Mouse (Mus musculus) neural tube, embryonic 11.5 days (tissue): ENCODE measurements at regions not wholly inside any gene's neighbourhood (a gene's known extent, or its start where the extent isn't known, plus 50 kb on each side); places are given as distances from the start of the nearest gene placed in this dataset.

Source experiments
- ATAC-seq: fragments of 200-750 bp; cut with Nextera tagmentation; 2 replicates; pipeline ENCODE4 v1.8.0; 2017; ENCODE audit warnings: moderate number of reproducible peaks, mild to moderate bottlenecking, moderate TSS enrichment, moderate library complexity; ENCODE audit not compliant: insufficient read depth, low FRiP score, low TSS enrichment
- DNase-seq: peaks from one replicate; pipeline ENCODE4 v3.0.0-alpha.2; 2015; ENCODE audit warnings: low spot score
- H3K27ac ChIP-seq: fragments of 300-500 bp; sonication (generic); 2 replicates; pipeline ENCODE4 v1.5.1; 2014; ENCODE audit warnings: low read depth, mild to moderate bottlenecking, low read length
- H3K27me3 ChIP-seq: fragments of 300-500 bp; sonication (generic); 2 replicates; pipeline ENCODE4 v1.6.1; 2014; ENCODE audit warnings: mild to moderate bottlenecking, low read length, mixed read lengths; ENCODE audit not compliant: control insufficient read depth, insufficient read depth
- H3K36me3 ChIP-seq: fragments of 300-500 bp; sonication (generic); 2 replicates; pipeline ENCODE4 v1.6.1; 2014; ENCODE audit warnings: mild to moderate bottlenecking, low read length, moderate library complexity, mixed read lengths; ENCODE audit not compliant: control insufficient read depth, insufficient read depth
- H3K4me1 ChIP-seq: fragments of 300-500 bp; sonication (generic); 2 replicates; pipeline ENCODE4 v1.6.1; 2014; ENCODE audit warnings: low read length, mixed read lengths; ENCODE audit not compliant: control insufficient read depth, insufficient read depth
- H3K4me2 ChIP-seq: fragments of 300-500 bp; sonication (generic); 2 replicates; pipeline ENCODE4 v1.6.1; 2014; ENCODE audit warnings: low read depth, mild to moderate bottlenecking, moderate library complexity
- H3K4me3 ChIP-seq: fragments of 300-500 bp; sonication (generic); 2 replicates; pipeline ENCODE4 v1.5.1; 2014; ENCODE audit warnings: low read depth, low read length
- H3K9ac ChIP-seq: fragments of 300-500 bp; sonication (generic); 2 replicates; pipeline ENCODE4 v1.6.1; 2014; ENCODE audit warnings: mild to moderate bottlenecking, low read length
- H3K9me3 ChIP-seq: fragments of 300-500 bp; sonication (generic); 2 replicates; pipeline ENCODE4 v1.6.1; 2016; ENCODE audit warnings: low read length; ENCODE audit not compliant: control insufficient read depth
- WGBS: fragments of 180-500 bp; shearing (Covaris S2); extraction: QIAGEN DNeasy Blood & Tissue Kit; methylation state at CpG from one replicate; pipeline ENCODE4 v1.1.7; 2014; 5-methylcytosine and 5-hydroxymethylcytosine counted together

GRCm38 (mm10) chr12:74544172-74544571 is 228.0 kb upstream of the Gm11042 start:
- H3K4me1 ChIP-seq, result no peaks in the 10 kb centered on the region
- no peaks in the 10 kb centered on the region for H3K9me3 ChIP-seq
- DNase-seq (no peak), ATAC-seq (no peak)
- no peak overlapping the region for H3K9ac ChIP-seq
- H3K27ac ChIP-seq, result no peak overlapping the region
- H3K4me3 ChIP-seq, result no peak overlapping the region
- 85% methylated on average over 2 of the region's 2 CpGs for WGBS
- no peaks in the 10 kb centered on the region for H3K36me3 ChIP-seq
- H3K27me3 ChIP-seq, result no peaks in the 10 kb centered on the region
- H3K4me2 ChIP-seq, result no peak overlapping the region

- WGBS, result 81% methylated on average over 2 of the region's 2 CpGs
Measured at GRCm38 (mm10) chr12:74534882-74535281, 218.7 kb upstream of the Gm11042 start.

GRCm38 (mm10) chr12:74528983-74529566 is 212.9 kb upstream of the Gm11042 start:
- ATAC-seq, result no peak
- no peak overlapping the region for H3K4me3 ChIP-seq
- DNase-seq, result no peak
- H3K36me3 ChIP-seq, result no peaks in the 10 kb centered on the region
- WGBS, result 90% methylated on average over 5 of the region's 5 CpGs
- H3K9ac ChIP-seq, result no peak overlapping the region
- H3K27ac ChIP-seq, result no peak overlapping the region
- H3K27me3 ChIP-seq, result no peaks in the 10 kb centered on the region
- no peak overlapping the region for H3K4me2 ChIP-seq
- H3K4me1 ChIP-seq, result no peaks in the 10 kb centered on the region
- H3K9me3 ChIP-seq, result no peaks in the 10 kb centered on the region

More at GRCm38 (mm10) chr12:74534882-74535281, 218.7 kb upstream of the Gm11042 start:
- H3K27ac ChIP-seq, result no peak overlapping the region
- no peaks in the 10 kb centered on the region for H3K4me1 ChIP-seq
- no peak for ATAC-seq
- no peaks in the 10 kb centered on the region for H3K36me3 ChIP-seq
- no peak overlapping the region for H3K4me2 ChIP-seq
- H3K27me3 ChIP-seq, result no peaks in the 10 kb centered on the region
- H3K9ac ChIP-seq, result no peak overlapping the region
- no peaks in the 10 kb centered on the region for H3K9me3 ChIP-seq
- H3K4me3 ChIP-seq, result no peak overlapping the region
- DNase-seq, result no peak

- Histone ChIP-seq H3K4me3 (no peak overlapping the region), H3K27ac (no peak overlapping the region), H3K4me1 (no peaks in the 10 kb centered on the region), H3K9me3 (no peaks in the 10 kb centered on the region), H3K36me3 (no peaks in the 10 kb centered on the region), H3K4me2 (no peak overlapping the region), H3K27me3 (no peaks in the 10 kb centered on the region), H3K9ac (no peak overlapping the region)
- 53% methylated on average over 2 of the region's 2 CpGs for WGBS
- ATAC-seq, result no peak
- no peak for DNase-seq
Measured at GRCm38 (mm10) chr12:74527190-74527621, 211.0 kb upstream of the Gm11042 start.

GRCm38 (mm10) chr12:74523988-74524387 is 207.8 kb upstream of the Gm11042 start:
- DNase-seq (no peak), ATAC-seq (no peak)

GRCm38 (mm10) chr12:74518032-74518431 is 201.8 kb upstream of the Gm11042 start:
- Histone ChIP-seq H3K9me3 (no peaks in the 10 kb centered on the region), H3K27me3 (no peaks in the 10 kb centered on the region), H3K4me3 (no peak overlapping the region), H3K4me1 (no peaks in the 10 kb centered on the region), H3K9ac (no peak overlapping the region), H3K4me2 (no peak overlapping the region), H3K27ac (no peak overlapping the region), H3K36me3 (no peaks in the 10 kb centered on the region)
- 88% methylated on average over 6 of the region's 6 CpGs for WGBS
- no peak for ATAC-seq
- no peak for DNase-seq

More at GRCm38 (mm10) chr12:74523988-74524387, 207.8 kb upstream of the Gm11042 start:
- Histone ChIP-seq H3K4me2 (no peak overlapping the region), H3K27me3 (no peaks in the 10 kb centered on the region), H3K9ac (no peak overlapping the region), H3K4me1 (no peaks in the 10 kb centered on the region), H3K9me3 (no peaks in the 10 kb centered on the region), H3K27ac (no peak overlapping the region), H3K36me3 (no peaks in the 10 kb centered on the region), H3K4me3 (no peak overlapping the region)

GRCm38 (mm10) chr12:74516527-74516926 is 200.3 kb upstream of the Gm11042 start:
- H3K36me3 ChIP-seq, result no peaks in the 10 kb centered on the region
- no peak overlapping the region for H3K27ac ChIP-seq
- DNase-seq, result no peak
- H3K27me3 ChIP-seq, result no peaks in the 10 kb centered on the region
- no peak overlapping the region for H3K9ac ChIP-seq
- H3K4me2 ChIP-seq, result no peak overlapping the region
- no peaks in the 10 kb centered on the region for H3K9me3 ChIP-seq
- 64% methylated on average over 3 of the region's 3 CpGs for whole genome bisulfite sequencing
- H3K4me1 ChIP-seq, result no peaks in the 10 kb centered on the region
- H3K4me3 ChIP-seq, result no peak overlapping the region
- no peak for ATAC-seq

- Histone ChIP-seq H3K36me3 (no peaks in the 10 kb centered on the region), H3K9ac (no peak overlapping the region), H3K27ac (no peak overlapping the region), H3K4me3 (no peak overlapping the region), H3K9me3 (no peaks in the 10 kb centered on the region), H3K4me2 (no peak overlapping the region), H3K4me1 (no peaks in the 10 kb centered on the region), H3K27me3 (no peaks in the 10 kb centered on the region)
- 71% methylated on average over 2 of the region's 2 CpGs for WGBS
- ATAC-seq (no peak), DNase-seq (no peak)
Measured at GRCm38 (mm10) chr12:74502791-74503190, 186.6 kb upstream of the Gm11042 start.

- H3K4me2 ChIP-seq, result no peak overlapping the region
- no peaks in the 10 kb centered on the region for H3K4me1 ChIP-seq
- H3K9ac ChIP-seq, result no peak overlapping the region
- no peak overlapping the region for H3K4me3 ChIP-seq
- DNase-seq (no peak), ATAC-seq (no peak)
- no peaks in the 10 kb centered on the region for H3K27me3 ChIP-seq
- no peak overlapping the region for H3K27ac ChIP-seq
- H3K9me3 ChIP-seq, result no peaks in the 10 kb centered on the region
- WGBS, result 96% methylated on average over 2 of the region's 2 CpGs
- no peaks in the 10 kb centered on the region for H3K36me3 ChIP-seq
Measured at GRCm38 (mm10) chr12:74477619-74478018, 161.4 kb upstream of the Gm11042 start.
